Mouse (Mus musculus): ENCODE data around the gene Supt5.

Gene Supt5

GRCm38 (mm10) chr7:28375176-28375921, 36.8 kb upstream of the Supt5 start:
- peak; percentile 76 to 89 for DNase-seq (ENCODE audit: low read depth in 1 of 2, low spot score in 2 of 2)

DNA sequence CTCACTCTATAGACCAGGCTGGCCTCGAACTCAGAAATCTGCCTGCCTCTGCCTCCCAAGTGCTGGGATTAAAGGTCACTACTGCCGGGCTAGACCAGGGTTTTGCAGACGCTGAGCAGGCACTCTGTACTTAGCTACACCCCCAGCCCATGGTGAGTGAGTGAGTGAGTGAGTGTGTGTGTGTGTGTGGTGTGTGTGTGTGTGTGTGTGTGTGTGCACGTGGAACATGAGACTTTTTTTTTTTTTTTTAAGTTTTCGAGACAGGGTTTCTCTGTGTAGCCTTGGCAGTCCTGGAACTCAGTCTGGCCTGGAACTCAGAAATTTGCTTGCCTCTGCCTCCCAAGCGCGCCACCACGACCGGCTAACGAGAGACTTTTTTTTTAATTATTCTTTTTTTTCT, 36.1 kb upstream of the Supt5 start:
- DNase-seq (ENCODE audit: low read depth in 1 of 2, low spot score in 2 of 2): no peak

GRCm38 (mm10) chr7:28373891-28374495, 35.4 kb upstream of the Supt5 start:
- DNase-seq (ENCODE audit: low read depth in 1 of 2, low spot score in 2 of 2): no peak

GRCm38 (mm10) chr7:28373131-28373581, 34.6 kb upstream of the Supt5 start:
- DNase-seq (ENCODE audit: low read depth in 1 of 2, low spot score in 2 of 2): peak; percentile 59 to 76

DNA sequence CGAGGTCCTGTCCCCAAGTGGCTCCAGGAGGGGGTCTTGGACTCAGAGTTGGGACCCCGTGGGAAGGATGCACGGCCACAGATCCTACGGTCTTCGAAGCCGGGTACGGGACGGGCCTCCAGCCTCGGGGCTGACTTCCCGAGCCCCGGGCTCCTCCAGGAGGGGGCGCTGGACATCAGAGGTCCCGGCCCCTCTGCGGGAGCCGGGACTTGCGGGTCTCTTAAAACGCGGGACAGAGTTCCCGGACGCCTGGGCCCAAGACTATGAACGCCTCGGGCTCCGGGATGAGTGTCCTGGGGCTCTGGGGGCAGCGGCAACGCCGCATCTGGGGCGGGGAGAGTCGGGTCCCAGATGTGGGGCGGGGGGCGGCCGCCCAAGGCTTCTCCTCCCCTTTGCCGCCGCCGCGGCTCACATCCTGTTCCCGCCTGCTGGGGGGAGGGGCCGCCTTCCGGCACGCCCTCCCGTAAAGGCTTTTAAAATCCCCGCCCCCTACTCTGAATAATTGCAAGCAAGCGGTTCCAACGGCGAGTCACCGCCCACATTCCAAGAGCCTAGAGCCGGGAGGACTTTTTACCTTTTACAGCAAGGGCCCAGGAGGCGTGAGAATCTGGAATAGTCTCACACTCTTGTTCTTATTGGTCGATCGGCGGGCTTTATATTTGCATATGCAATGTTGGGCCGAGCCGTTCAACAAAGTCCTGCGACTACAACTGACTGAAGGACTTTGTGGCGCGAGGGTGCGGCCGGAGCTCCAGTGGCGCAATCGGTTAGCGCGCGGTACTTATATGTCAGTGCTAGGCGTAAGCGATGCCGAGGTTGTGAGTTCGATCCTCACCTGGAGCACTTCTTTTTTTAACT, 33.9 kb upstream of the Supt5 start, which contains the start of gene Plekhg2:
Gene Plekhg2, minus strand, starts transcription at position 349 of the 858 bp plus-strand sequence.
- DNase-seq (ENCODE audit: low read depth in 1 of 2, low spot score in 2 of 2): peak; percentile 96 to 98

GRCm38 (mm10) chr7:28371514-28371989, 33.0 kb upstream of the Supt5 start:
- no peak for DNase-seq (ENCODE audit: low read depth in 1 of 2, low spot score in 2 of 2)

DNA sequence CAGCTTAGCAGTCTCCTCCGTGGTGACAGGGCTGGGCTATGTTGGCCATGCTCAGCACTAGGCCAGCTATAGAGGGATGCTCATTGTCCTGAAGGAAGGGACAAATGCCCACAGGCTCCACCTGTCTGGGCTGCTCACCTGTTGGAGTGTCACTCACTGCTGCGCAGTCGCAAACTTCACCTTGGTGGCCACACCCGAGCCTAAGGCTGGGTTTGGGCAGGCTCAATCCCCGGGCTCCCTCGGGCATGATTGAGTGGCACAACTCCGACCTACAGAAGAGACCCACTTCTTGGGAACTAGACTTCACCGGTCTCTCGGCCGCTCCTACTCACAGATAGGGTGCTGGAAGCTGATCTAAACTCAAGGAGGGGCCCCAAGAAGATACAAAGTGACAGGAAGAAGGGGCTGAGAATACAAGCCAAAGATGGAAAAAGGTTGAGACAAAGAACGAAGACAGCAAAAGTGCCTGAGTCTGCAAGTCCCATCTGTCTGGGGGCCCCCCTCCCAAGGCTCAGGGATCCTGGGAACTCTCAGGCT, 32.5 kb upstream of the Supt5 start:
- no peak for DNase-seq (ENCODE audit: low read depth in 1 of 2, low spot score in 2 of 2)

- DNase-seq (ENCODE audit: low read depth in 1 of 2, low spot score in 2 of 2): no peak
Measured at GRCm38 (mm10) chr7:28370051-28370450, 31.5 kb upstream of the Supt5 start.

DNA sequence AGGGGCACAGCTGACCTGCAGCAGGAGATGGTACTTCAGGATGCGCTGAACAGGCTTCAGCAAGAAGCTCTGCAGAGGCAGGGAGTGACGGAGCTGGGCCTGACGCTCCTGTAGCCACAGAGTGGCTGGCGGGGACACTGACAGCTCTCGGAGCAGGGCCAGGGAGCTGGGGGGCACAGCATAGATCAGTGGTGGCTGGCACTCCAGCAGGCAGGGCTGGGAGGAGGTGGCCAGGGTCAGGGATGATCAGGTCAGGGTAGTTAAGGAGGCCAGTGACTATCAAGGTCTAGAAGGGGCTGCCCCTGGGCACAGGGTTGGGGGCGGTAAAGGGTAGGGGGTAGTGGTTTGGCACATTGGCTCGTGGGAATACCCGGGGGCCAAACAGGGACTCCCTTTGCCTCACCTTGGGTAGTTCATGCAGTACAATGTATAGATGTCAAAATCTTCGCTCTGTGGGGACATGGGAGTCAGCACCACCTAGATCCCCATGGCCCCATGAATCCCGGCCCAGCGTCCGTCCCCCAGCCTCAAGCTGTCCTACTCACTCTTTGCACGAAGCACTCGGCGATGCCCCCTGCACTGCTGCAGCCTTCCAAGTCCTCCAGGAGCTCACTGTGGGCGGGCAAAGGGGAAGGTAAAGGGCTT, 29.9 kb upstream of the Supt5 start:
- DNase-seq (ENCODE audit: low read depth in 1 of 2, low spot score in 2 of 2): no peak

DNA sequence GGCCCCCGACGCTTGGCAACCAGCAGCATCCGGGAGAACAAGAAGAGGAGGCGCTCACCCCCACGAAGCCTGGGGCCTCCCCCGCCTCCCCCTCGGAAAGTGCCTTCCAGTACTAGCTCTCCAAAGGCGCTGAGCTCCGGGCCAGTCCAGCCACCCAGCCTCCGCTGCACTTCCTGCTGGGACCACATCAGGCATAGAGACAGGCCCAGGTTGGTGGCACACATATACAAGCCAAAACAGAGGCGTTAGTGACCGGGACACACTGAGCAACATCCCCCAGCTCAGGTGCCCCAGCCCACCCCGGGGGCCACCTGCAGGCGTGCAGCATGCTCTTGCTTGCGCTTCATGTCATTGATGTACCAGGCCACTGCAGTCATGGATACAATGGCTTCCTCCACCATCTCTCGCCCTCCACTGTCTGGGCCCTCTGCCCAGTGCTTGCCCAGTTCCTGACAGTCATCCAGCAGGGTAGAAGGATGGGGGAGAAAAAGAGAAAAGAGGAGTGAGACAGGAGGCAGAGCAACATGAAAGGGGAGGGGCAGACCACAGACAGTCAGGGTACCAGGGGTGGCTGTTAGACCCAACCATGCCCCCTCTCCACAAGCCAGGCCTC, 29.2 kb upstream of the Supt5 start:
- no peak for DNase-seq (ENCODE audit: low read depth in 1 of 2, low spot score in 2 of 2)

- DNase-seq (ENCODE audit: low read depth in 1 of 2, low spot score in 2 of 2): no peak
Measured at GRCm38 (mm10) chr7:28362441-28363060, 24.0 kb upstream of the Supt5 start.

DNA sequence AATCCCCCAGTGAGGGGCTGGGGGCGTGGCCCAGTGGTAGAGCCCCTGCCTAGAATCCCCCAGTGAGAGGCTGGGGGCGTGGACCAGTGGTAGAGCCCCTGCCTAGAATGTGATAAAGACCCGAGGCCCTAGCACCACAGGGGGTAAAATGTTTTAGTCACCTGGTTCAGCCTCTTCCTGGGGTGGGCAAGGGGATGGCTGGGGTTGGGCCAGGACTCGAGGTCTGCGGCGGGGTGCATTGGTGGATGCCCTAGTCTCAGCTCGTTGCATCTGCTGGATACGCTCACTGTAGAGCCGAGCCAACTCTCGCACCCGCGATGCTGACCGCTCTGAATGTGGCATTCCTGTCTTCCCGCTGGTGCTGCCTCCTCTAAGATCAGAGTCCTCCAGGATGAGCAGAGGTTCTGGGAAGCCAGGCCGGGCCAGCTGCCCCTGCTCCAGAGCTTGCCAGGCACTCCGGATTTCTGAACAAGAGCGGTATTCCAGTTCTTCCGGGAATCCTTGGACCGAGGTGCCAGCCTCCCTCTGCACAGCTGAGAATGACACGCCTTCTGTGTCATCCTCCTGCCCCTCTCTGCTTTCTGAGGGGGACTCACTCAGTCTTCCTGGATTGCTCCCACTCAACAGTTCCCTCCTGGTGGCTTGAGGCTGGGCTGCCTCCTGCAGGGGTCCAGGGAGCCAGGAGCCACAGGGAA, 23.2 kb upstream of the Supt5 start:
- DNase-seq (ENCODE audit: low read depth in 1 of 2, low spot score in 2 of 2): no peak

DNA sequence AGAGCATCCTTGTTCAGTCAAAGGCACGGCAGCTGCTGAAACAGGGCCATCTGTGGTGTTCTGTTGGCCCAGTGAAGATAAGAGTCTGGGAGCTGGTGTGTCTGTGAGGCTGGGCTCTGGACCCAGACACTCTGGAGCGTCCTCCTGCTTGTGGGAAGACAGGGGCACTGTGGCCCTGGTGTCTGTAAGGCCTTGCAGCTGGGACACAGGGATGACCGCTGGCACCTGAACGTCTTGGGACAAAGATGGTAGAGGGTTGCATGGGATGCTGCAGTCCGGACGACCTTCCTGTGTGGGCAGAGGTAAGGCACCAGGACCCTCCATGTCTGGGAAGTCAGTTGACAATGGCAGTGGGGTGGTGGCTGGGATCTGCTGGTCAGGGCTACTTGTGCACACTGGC, 21.7 kb upstream of the Supt5 start:
- no peak for DNase-seq (ENCODE audit: low read depth in 1 of 2, low spot score in 2 of 2)

DNA sequence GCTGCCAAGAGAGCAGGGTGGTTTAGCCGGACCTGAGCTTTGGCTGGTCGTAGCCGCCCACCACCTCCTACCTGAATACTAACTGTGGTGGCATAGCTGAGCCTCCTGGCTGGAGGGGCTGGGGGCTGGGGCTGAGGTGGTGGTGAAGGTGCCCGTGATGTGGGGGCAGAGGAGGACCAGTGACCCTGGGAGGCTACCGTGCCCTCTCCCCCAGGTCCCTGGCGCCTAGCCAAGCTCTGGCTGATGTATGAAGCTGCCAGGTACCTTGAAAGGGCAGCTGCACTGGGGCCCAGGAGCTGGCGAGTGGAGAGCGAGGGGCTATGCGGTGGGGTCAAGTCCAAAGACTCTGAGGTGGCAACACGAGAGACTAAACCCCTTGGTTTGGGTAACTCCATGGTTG, 21.3 kb upstream of the Supt5 start:
- DNase-seq (ENCODE audit: low read depth in 1 of 2, low spot score in 2 of 2): no peak

DNA sequence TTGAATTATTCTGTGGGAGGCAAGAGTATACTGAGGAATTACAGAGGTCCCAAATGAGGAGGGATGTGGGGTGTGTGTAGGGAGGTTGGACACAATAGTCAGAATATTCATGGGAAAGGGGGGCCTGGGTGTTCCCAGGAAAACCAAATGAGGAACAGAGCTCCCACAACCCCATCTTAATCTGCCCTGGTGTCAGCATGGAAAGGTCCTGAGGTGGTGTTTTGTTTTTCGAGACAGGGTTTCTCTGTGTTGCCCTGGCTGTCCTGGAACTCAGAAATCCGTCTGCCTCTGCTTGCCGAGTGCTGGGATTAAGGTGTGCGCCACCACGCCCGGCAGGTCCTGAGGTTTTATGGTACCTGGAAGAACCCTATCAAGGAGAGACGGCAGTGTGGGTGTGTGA, 19.9 kb upstream of the Supt5 start:
- no peak for DNase-seq (ENCODE audit: low read depth in 1 of 2, low spot score in 2 of 2)

GRCm38 (mm10) chr7:28357984-28358383, 19.4 kb upstream of the Supt5 start:
- no peak for DNase-seq (ENCODE audit: low read depth in 1 of 2, low spot score in 2 of 2)

DNA sequence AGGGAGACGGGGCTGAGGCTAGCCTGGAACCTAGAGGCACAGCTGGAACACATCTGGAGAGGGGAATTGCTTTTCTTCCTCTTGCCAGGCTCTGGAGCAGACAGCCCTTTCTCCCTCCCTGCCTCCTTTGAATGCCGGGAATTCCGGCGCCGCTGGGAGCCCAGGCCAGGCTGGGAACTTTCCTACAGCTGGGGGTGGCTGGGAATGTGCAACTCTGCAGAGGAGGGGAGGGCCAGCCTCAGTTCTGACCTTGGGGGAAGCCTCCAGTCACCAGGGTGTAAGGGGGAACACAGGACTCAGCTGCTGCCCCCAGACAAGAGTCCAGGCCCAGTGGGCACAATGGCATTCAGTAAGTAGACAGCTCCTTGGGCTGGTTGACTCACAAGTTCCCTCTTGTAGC, 18.4 kb upstream of the Supt5 start:
- DNase-seq (ENCODE audit: low read depth in 1 of 2, low spot score in 2 of 2): no peak

DNA sequence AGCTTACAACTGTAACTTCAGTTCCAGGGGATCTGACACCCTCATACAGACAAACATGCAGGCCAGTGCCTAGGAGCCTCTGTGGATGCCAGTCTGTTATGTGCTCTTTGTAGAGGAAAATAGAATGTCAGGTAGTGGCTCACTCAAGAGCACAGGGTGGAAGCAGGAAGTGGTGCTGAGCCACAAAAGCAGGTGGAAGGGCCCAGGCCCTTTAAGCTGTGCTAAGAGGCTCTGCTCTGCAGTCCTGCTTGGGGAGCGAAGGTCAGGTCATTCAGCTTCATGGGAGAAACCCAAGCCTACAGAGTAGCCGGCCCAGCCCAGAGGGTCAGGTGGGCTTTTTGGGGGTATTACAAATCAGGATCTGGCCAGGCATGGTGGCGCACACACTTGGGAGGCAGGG, 16.7 kb upstream of the Supt5 start:
- DNase-seq (ENCODE audit: low read depth in 1 of 2, low spot score in 2 of 2): no peak

DNA sequence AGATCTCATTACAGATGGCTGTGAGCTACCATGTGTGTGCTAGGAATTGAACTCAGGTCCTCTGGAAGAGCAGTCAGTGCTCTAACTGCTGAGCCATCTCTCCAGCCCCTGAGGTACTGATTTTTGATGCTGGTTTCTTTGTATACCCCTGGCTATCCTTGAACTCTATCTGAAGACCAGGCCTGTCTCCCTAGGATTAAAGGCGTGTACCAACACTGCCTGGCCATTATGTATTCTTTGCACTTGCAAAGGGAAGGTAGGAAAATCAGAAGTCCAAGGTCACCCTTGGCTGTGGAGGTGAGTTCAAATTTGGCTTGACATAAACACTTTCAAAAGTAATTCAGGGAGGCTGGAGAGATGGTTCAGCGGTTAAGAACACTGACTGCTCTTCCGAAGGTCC, 16.1 kb upstream of the Supt5 start:
- DNase-seq (ENCODE audit: low read depth in 1 of 2, low spot score in 2 of 2): no peak
